Mouse (Mus musculus): ENCODE data around the gene Pwwp2b.
A peak's percentile ranks its signal among the peaks of the same experiment; 100 is the strongest.

Pwwp2b gene

GRCm38 (mm10) chr7:139298446-139298845, 50.2 kb downstream of the Pwwp2b start:
- no peak for ATAC-seq (ENCODE audit: low TSS enrichment)

DNA sequence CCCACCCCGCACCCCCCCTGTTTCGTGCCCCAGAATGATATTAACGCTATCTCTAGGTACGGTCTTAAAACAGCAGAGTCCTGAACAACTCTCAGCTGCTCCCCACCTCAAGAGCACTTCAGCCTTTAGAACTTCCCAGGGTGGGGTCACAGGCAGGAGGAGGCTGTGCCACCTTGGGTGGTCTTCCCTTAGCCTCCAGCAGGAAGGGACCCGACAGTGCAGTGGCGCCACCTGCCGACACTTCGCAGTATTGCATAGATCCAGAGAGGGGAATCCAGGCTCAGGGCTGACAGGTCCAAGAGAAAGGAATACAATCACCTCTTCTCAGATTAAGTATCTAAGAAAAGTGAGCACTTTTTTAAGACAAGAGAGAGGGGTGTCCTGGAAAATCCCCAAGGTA, 51.1 kb downstream of the Pwwp2b start:
- no peak for ATAC-seq (ENCODE audit: low TSS enrichment)

DNA sequence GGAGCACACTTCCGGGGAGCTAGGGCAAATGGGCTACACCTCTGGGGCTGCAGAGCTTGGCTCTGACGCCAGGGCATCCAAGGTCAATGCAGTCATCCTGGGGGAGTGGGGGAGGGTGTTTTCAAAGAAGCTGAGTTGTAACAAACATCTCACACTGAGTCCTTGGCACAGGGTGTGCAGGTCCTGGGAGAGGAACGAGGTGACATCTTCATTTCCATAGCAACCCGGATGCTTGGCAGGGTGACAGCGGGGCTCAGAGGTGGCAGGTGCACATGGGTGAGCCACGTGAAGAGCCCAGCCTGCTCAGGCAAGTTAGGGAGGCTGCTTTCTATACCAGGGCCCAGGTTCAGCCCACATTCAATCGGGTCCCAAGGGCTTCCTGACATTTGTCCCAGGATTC, 52.1 kb downstream of the Pwwp2b start:
- no peak for ATAC-seq (ENCODE audit: low TSS enrichment)

DNA sequence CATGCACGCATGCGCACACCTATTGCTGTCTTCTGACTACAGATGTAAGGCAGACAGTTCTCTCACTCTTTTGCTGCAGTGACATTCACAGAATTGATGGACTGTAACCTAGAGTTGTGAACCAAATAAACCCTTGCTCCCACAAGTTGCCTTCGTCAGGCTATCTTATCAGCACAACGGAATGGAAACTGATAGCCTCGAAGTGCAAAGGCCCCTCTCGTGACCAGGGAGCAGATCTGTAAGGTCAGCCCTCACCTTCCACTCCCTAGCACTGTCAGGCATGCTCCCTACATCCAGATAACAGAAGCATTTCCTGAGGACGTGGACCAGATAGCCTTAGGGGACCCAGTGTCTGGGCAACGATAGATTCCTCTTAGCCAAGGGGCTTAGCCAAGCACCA, 53.2 kb downstream of the Pwwp2b start:
- no peak for ATAC-seq (ENCODE audit: low TSS enrichment)

DNA sequence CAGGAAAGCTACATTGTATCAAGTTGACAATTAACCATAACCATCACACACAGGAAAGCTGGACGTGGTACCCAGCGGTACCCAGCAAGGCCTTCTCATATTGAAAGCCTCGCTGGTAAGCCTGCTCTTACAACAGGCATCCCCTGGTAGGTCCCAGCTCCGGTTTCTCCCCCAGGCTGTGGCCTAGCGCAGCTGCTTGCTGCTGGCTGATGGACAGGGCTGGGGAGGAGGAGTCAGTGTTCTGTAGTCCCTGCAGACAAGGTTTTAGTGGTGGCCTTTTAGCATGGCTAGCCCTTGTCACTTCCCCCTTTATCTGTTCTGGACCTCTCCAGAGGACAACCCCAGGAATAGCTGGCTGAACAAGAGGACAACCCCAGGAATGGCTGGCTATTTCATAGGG, 54.0 kb downstream of the Pwwp2b start:
- no peak for ATAC-seq (ENCODE audit: low TSS enrichment)

DNA sequence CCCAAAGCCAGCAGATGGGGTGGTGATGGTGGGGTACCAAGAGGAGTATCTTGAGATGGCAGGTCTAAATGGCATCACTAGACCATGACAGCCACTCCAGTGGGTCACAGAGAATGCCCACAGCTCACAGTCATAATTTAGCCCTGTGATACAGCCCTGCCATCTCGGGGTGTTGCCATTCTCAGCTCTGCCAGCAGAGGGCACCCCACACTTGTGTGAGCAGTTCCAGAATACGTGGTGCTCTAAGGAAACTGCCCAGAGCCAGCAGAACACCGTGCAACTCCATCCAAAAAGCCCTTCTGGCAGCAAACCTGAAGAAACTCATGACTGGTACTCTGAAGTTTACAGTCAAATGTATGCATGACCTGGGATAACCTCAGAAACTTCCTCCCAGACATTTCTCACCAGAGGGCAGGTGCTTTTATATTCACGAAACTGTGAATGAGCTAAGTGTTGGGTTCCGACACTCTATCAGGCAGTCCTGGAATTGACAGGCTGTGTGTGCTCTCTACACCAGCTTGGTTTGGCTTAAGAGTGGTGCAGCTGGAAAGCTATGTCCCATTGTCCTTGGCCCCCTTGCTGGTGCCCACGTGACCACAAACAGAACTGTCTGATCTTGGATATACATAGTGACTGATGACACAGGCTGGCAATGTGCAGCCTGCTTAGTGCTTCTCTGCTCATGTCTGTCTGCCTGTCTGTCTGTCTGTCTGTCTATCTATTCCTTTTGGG, 55.2 kb downstream of the Pwwp2b start:
- peak; percentile 76 for ATAC-seq (ENCODE audit: low TSS enrichment)

- ATAC-seq (ENCODE audit: low TSS enrichment) = no peak
Observed at GRCm38 (mm10) chr7:139304322-139304721, 56.0 kb downstream of the Pwwp2b start.

DNA sequence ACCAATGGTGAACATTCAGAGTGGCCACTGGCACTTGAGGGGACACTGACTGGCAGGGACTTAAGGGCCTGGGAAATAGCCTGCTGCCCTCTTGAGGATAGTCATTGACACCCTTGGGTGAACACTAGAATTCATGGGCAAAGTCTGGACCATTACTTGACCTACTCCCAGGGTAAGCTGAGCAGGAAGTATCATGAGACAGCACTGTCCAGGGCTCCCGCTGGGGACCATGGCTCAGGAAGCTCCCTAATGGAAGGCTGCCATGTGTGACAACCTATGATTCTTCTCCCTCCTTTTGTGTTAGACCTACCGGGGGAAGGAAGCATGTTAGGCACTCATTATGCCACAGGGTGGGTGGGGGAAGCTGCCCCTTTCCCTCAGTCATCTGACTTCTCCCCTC, 58.8 kb downstream of the Pwwp2b start:
- ATAC-seq (ENCODE audit: low TSS enrichment) = no peak

DNA sequence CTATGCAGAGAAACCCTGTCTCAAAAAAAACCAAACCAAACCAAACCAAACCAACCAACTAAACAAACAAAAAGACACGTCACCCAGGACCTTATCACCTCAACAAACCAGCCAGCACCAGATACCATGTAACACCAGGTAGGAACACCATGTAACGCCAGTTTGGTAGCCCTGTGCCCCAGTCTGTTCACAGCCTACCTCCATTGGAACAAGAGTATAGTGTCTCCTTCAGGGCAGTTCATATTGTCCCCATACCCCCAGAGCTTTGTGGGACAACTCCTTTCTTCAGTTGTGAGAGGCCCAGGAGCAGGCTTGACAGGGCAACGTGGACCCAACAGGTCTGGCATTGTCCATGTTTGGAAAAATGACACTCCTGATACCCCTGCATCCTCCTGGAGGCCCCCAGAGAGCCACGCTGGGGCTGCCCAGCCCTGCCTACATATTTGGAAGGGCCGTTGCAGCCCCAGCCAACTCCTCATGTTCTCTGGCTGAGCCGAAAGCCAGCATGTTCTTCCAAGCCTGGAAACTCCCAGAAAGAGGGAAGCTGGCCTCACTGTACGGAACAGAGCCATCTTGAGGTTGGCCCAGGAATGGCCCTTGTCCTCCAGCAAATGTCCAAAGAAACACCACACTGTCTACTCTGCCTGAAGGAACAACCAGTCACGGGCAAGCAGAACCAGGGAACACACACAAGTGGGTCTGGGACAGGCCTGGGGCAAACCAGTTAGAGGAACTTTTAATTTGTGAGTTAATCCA, 60.0 kb downstream of the Pwwp2b start:
- ATAC-seq (ENCODE audit: low TSS enrichment) = peak; percentile 58

GRCm38 (mm10) chr7:139309106-139309505, 60.8 kb downstream of the Pwwp2b start:
- ATAC-seq (ENCODE audit: low TSS enrichment) = no peak

GRCm38 (mm10) chr7:139310487-139310951, 62.2 kb downstream of the Pwwp2b start:
- ATAC-seq (ENCODE audit: low TSS enrichment) = no peak

- no peak; the same call in 1 of the 2 replicates for ATAC-seq (ENCODE audit: low TSS enrichment)
Observed at GRCm38 (mm10) chr7:139312686-139313085, 64.4 kb downstream of the Pwwp2b start.

GRCm38 (mm10) chr7:139313413-139313812, 65.1 kb downstream of the Pwwp2b start:
- ATAC-seq (ENCODE audit: low TSS enrichment) = no peak

DNA sequence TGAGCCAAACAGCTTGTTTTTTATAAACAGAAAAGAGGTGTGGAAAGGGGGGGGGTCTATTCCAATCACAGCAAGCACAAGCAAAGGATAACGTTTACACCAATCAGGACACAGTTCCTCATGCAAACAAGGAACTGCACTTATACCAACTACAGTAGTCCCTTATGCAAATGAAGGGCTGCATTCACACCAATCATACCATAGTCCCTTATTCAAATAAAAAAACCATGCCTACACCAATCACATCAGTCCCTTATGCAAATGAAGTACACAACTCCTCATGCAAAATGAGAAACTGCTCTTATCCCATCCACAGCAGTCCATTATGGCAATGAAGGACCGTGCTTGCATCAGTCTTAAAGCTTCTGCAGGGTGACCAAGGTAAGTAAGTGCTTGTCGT, 66.4 kb downstream of the Pwwp2b start:
- ATAC-seq (ENCODE audit: low TSS enrichment) = no peak

DNA sequence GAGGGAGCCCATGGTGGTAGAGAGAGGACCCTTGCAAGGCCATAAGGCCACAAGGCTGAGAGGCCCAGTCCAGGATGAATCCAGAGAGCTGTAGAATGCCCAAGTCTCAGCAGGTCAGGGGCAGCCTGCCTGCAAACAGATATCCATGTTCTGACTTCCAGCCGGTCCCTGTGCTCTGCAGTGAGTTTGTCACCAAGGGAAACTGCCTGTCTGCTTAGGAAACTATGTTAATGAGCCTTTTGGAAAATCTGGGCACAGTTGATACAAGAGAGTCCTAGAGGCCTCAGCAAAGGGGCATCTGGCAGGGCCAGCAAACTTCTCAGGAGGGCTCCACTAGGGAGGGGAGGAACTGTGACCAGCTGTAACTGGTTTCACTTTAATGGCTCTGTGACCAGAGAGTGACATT, 70.7 kb downstream of the Pwwp2b start:
- ATAC-seq (ENCODE audit: low TSS enrichment) = peak; percentile 55
